Mouse (Mus musculus) liver, embryonic 11.5 days (tissue): ENCODE data around the gene Mif. TPM values are rescaled to one million over a fixed set of nuclear protein-coding genes. Genes with fewer than 3 reads are reported as not detected.
"Not testable (repeated sequence)": the region's sequence is repeated elsewhere in the genome, so short reads cannot be mapped to it uniquely, and the experiment has no call there.

Source experiments
- ATAC-seq: fragments of 200-750 bp; cut with Nextera tagmentation; replicated peaks from 2 replicates; pipeline ENCODE4 v1.8.0; 2017; ENCODE audit warnings: moderate number of reproducible peaks, mild to moderate bottlenecking, moderate TSS enrichment, moderate library complexity; ENCODE audit not compliant: low FRiP score
- DNase-seq: peaks from one replicate; pipeline ENCODE4 v3.0.0-alpha.2; 2017; ENCODE audit warnings: low spot score
- H3K27ac ChIP-seq: fragments of 300-500 bp; sonication (generic); 2 replicates; pipeline ENCODE4 v1.5.1; 2014; ENCODE audit warnings: mild to moderate bottlenecking, low read depth, low read length, control low read depth
- H3K27me3 ChIP-seq: fragments of 300-500 bp; sonication (generic); replicated peaks from 2 replicates; pipeline ENCODE4 v1.6.1; 2014; ENCODE audit warnings: low read length, mixed read lengths; ENCODE audit not compliant: control insufficient read depth, insufficient read depth
- H3K36me3 ChIP-seq: fragments of 300-500 bp; sonication (generic); 2 replicates; pipeline ENCODE4 v1.6.1; 2014; ENCODE audit warnings: mild to moderate bottlenecking, low read length, moderate library complexity, mixed read lengths; ENCODE audit not compliant: control insufficient read depth, insufficient read depth
- H3K4me1 ChIP-seq: fragments of 300-500 bp; sonication (generic); replicated peaks from 2 replicates; pipeline ENCODE4 v1.6.1; 2014; ENCODE audit warnings: low read length, mixed read lengths; ENCODE audit not compliant: control insufficient read depth, insufficient read depth
- H3K4me2 ChIP-seq: fragments of 300-500 bp; sonication (generic); 2 replicates; pipeline ENCODE4 v1.6.1; 2014; ENCODE audit warnings: mild to moderate bottlenecking, control low read depth, moderate library complexity
- H3K4me3 ChIP-seq: fragments of 300-500 bp; sonication (generic); 2 replicates; pipeline ENCODE4 v1.5.1; 2014; ENCODE audit warnings: low read depth, low read length, control low read depth
- H3K9ac ChIP-seq: fragments of 300-500 bp; sonication (generic); 2 replicates; pipeline ENCODE4 v1.6.1; 2014; ENCODE audit warnings: low read depth, low read length, control low read depth
- H3K9me3 ChIP-seq: fragments of 300-500 bp; sonication (generic); 2 replicates; pipeline ENCODE4 v1.6.1; 2016; ENCODE audit warnings: low read length, inconsistent platforms, mixed read lengths; ENCODE audit not compliant: control insufficient read depth
- WGBS: fragments of 180-500 bp; shearing (Covaris S2); extraction: QIAGEN DNeasy Blood & Tissue Kit; methylation state at CpG from one replicate; pipeline ENCODE4 v1.1.7; 2014; 5-methylcytosine and 5-hydroxymethylcytosine counted together
- polyA plus RNA-seq: library from polyadenylated mRNA; unstranded; fragments of >200 nt; fragmentation: Nextera tagmentation; extraction: Ambion mirVana; gene quantifications from 2 replicates; pipeline ENCODE4 v1.2.1, GENCODE M21; 2014

Gene Mif
- 2,667 and 2,772 TPM in 2 replicates for polyA plus RNA-seq

GRCm38 (mm10) chr10:75859786-75860470 is at the start of gene Mif:
TSS of gene Mif (minus strand) at chr10:75860240.
- peaks cover 14% of the 10 kb centered on the region for H3K36me3 ChIP-seq
- peak within 1 kb of the TSS; percentile 91 for H3K27ac ChIP-seq
- H3K4me3 ChIP-seq = peak within 1 kb of the TSS; percentile 76
- H3K9ac ChIP-seq = peak within 1 kb of the TSS; percentile 95
- under 1% methylated on average over 42 of the region's 46 CpGs for WGBS
- H3K9me3 ChIP-seq, H3K27me3 ChIP-seq: not testable (repeated sequence)
- H3K4me2 ChIP-seq = peak within 1 kb of the TSS; percentile 94
- DNase-seq (peak; percentile 91), ATAC-seq (peak; percentile 95)
- H3K4me1 ChIP-seq = peaks cover 18% of the 10 kb centered on the region

GRCm38 (mm10) chr10:75906882-75907281 is 46.8 kb upstream of the Mif start:
- Histone ChIP-seq H3K4me2 (no peak overlapping the region), H3K27me3 (no peaks in the 10 kb centered on the region), H3K4me1 (no peaks in the 10 kb centered on the region), H3K9ac (no peak overlapping the region), H3K27ac (no peak overlapping the region), H3K36me3 (peaks cover 65% of the 10 kb centered on the region), H3K4me3 (no peak overlapping the region), H3K9me3 (no peaks in the 10 kb centered on the region)
- WGBS = 92% methylated on average over 4 of the region's 4 CpGs
- no peak for ATAC-seq
- DNase-seq = no peak

- no peak for DNase-seq
- Histone ChIP-seq H3K4me1 (no peaks in the 10 kb centered on the region), H3K27me3 (no peaks in the 10 kb centered on the region), H3K36me3 (peaks cover 61% of the 10 kb centered on the region), H3K9ac (no peak overlapping the region), H3K4me2 (no peak overlapping the region), H3K9me3 (no peaks in the 10 kb centered on the region), H3K27ac (no peak overlapping the region), H3K4me3 (no peak overlapping the region)
- no peak for ATAC-seq
- 90% methylated on average over 5 of the region's 5 CpGs for WGBS
Observed at GRCm38 (mm10) chr10:75904391-75904790, 44.4 kb upstream of the Mif start.

GRCm38 (mm10) chr10:75898846-75899245 is 38.8 kb upstream of the Mif start:
- WGBS = 71% methylated on average over 3 of the region's 3 CpGs
- Histone ChIP-seq H3K4me1 (peaks cover 2% of the 10 kb centered on the region), H3K27ac (no peak overlapping the region), H3K9ac (no peak overlapping the region), H3K27me3 (no peaks in the 10 kb centered on the region), H3K36me3 (peaks cover 55% of the 10 kb centered on the region), H3K4me2 (no peak overlapping the region), H3K9me3 (no peaks in the 10 kb centered on the region), H3K4me3 (no peak overlapping the region)
- no peak for DNase-seq
- no peak for ATAC-seq

- no peak overlapping the region for H3K4me3 ChIP-seq
- no peak overlapping the region; the same call in 1 of the 2 replicates for H3K27ac ChIP-seq
- H3K9me3 ChIP-seq = no peaks in the 10 kb centered on the region
- no peak for ATAC-seq
- H3K4me1 ChIP-seq = peaks cover 8% of the 10 kb centered on the region
- peaks cover 48% of the 10 kb centered on the region for H3K36me3 ChIP-seq
- no peaks in the 10 kb centered on the region for H3K27me3 ChIP-seq
- no peak for DNase-seq
- no peak overlapping the region for H3K4me2 ChIP-seq
- H3K9ac ChIP-seq = no peak overlapping the region
- 83% methylated on average over 6 of the region's 6 CpGs for WGBS
Observed at GRCm38 (mm10) chr10:75898039-75898564, 38.1 kb upstream of the Mif start.

- Histone ChIP-seq H3K4me3 (no peak overlapping the region), H3K9me3 (no peaks in the 10 kb centered on the region), H3K9ac (no peak overlapping the region), H3K4me1 (peaks cover 12% of the 10 kb centered on the region), H3K27me3 (no peaks in the 10 kb centered on the region), H3K27ac (no peak overlapping the region), H3K36me3 (peaks cover 45% of the 10 kb centered on the region), H3K4me2 (no peak overlapping the region)
- DNase-seq (no peak), ATAC-seq (no peak)
- WGBS = 46% methylated on average over 6 of the region's 6 CpGs
Observed at GRCm38 (mm10) chr10:75897373-75897772, 37.3 kb upstream of the Mif start.

GRCm38 (mm10) chr10:75896208-75896607 is 36.2 kb upstream of the Mif start:
- Histone ChIP-seq H3K27me3 (no peaks in the 10 kb centered on the region), H3K4me1 (peaks cover 12% of the 10 kb centered on the region), H3K4me3 (no peak overlapping the region), H3K9me3 (no peaks in the 10 kb centered on the region), H3K4me2 (no peak overlapping the region), H3K9ac (no peak overlapping the region), H3K36me3 (peaks cover 34% of the 10 kb centered on the region), H3K27ac (no peak overlapping the region)
- WGBS = 81% methylated on average over 1 of the region's 1 CpGs
- ATAC-seq (no peak), DNase-seq (no peak)

GRCm38 (mm10) chr10:75895730-75896129 is 35.7 kb upstream of the Mif start:
- Histone ChIP-seq H3K4me2 (no peak overlapping the region), H3K4me3 (no peak overlapping the region), H3K27me3 (no peaks in the 10 kb centered on the region), H3K9ac (no peak overlapping the region), H3K4me1 (peaks cover 12% of the 10 kb centered on the region), H3K36me3 (peaks cover 33% of the 10 kb centered on the region), H3K9me3 (no peaks in the 10 kb centered on the region), H3K27ac (no peak overlapping the region)
- WGBS = 93% methylated on average over 5 of the region's 5 CpGs
- DNase-seq (no peak), ATAC-seq (no peak)

- H3K36me3 ChIP-seq = peaks cover 30% of the 10 kb centered on the region
- 76% methylated on average over 6 of the region's 6 CpGs for WGBS
- peaks cover 12% of the 10 kb centered on the region for H3K4me1 ChIP-seq
- no peak overlapping the region for H3K4me2 ChIP-seq
- DNase-seq = no peak
- no peaks in the 10 kb centered on the region for H3K9me3 ChIP-seq
- no peaks in the 10 kb centered on the region for H3K27me3 ChIP-seq
- no peak overlapping the region for H3K4me3 ChIP-seq
- ATAC-seq = no peak
- no peak overlapping the region for H3K27ac ChIP-seq
- no peak overlapping the region for H3K9ac ChIP-seq
Observed at GRCm38 (mm10) chr10:75894601-75895000, 34.6 kb upstream of the Mif start.
